Mouse (Mus musculus): ENCODE measurements around the gene Bmyc. TPM values are rescaled to one million over a fixed set of nuclear protein-coding genes. Genes with fewer than 3 reads are reported as not detected.
"Not testable (repeated sequence)": the region's sequence is repeated elsewhere in the genome, so short reads cannot be mapped to it uniquely, and the experiment has no call there.

Bmyc gene
- total and polyA plus RNA-seq, 3 experiments: not detected

DNA sequence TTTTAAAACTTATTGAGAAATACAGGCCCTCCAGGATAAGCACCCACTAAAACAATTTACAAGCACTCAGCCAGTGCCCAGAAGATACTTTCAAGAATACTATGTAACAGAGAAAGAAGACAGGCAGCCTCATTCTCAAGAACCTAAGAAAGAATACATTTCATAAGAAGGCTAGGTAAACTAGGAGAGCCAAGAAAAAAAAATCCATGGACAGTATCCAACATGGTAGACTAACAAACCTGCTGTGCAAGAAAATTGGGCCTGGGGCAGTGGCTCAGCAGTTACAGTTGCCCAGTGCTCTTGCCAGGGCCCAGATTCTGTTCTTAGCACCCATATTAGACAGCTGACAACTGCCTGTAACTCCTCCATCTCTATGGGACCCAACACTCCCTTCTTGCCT is 10.7 kb downstream of the Bmyc start:
- no peaks in the 10 kb centered on the region for H3K79me2 ChIP-seq (ENCODE audit: control insufficient read depth, insufficient read depth, low read length, poor library complexity)
- no peak for TF ChIP-seq USF1 (IDR thresholded peaks at IDR 0.05; ENCODE audit: low read depth, low read length)
- TF ChIP-seq MAFK (IDR thresholded peaks at IDR 0.05; ENCODE audit: borderline replicate concordance, low read depth, low read length): no peak
- TF ChIP-seq CHD1 (IDR thresholded peaks at IDR 0.05; ENCODE audit: low read depth, low read length): no peak
- no peaks in the 10 kb centered on the region for H3K9me3 ChIP-seq (replicated peaks; ENCODE audit: insufficient read depth, low read length)

DNA sequence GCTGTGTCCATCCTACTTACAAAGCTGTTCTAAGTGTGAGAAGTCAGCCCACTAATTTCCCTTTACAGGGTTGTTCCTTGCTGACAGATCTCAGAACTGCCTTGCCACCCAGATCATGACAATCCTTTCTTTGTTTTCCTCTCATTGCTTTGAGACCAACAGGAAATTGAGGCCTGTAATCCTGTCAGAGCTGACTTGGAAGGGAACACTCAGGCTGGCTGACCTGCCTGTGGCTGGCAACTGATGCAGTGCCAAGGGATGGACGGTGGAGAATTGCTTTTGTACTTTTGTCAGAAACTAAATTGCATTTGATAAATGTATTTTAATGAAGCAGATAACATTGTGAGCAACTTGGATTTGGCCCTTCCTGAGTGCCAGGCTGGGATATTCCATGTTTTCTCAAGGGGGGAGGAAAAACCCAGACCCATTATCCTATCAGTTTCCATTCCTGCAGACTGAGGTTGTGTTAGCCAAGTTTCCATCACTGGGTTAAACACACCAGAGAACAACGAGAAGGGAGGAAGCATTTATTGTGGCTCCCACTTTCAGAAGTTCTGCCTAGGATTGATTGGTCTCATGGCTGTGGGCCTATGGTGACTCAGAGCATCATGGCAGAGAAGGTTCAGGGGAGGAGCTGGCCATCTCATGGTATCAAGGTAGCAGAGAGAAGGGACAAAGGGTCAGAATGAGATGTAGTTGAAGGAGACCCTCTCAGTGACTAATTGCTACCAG is 26.8 kb downstream of the Bmyc start:
- Histone ChIP-seq H3K27ac (ENCODE audit: control insufficient read depth, low read depth, low read length) (no peak overlapping the region), H3K9me3 (replicated peaks; ENCODE audit: insufficient read depth, low read length) (no peaks in the 10 kb centered on the region), H3K79me2 (ENCODE audit: control insufficient read depth, insufficient read depth, low read length, poor library complexity) (no peaks in the 10 kb centered on the region), H3K4me1 (ENCODE audit: control insufficient read depth in 1 of 2, insufficient read depth in 2 of 2, low read length in 2 of 2) (no peaks in the 10 kb centered on the region), H3K27me3 (ENCODE audit: control insufficient read depth in 1 of 2, insufficient read depth in 2 of 2, low read length in 2 of 2) (no peaks in the 10 kb centered on the region; a peak in 1 of 4 replicates), H3K9ac (ENCODE audit: control insufficient read depth, low read depth, low read length, poor library complexity, severe bottlenecking) (no peak overlapping the region), H3K36me3 (ENCODE audit: control insufficient read depth in 1 of 2, insufficient read depth in 2 of 2, low read length in 2 of 2) (no peaks in the 10 kb centered on the region), H3K4me3 (ENCODE audit: control insufficient read depth in 1 of 2, insufficient read depth in 1 of 2, low read depth in 2 of 2, low read length in 2 of 2) (no peak overlapping the region)
- no peak for DNase-seq (ENCODE audit: low read depth, low spot score)
- TF ChIP-seq MXI1 (IDR thresholded peaks at IDR 0.05; ENCODE audit: low read depth, low read length) (no peak), POLR2A (IDR thresholded peaks at IDR 0.05; ENCODE audit: control insufficient read depth in 1 of 2, insufficient read depth in 1 of 2, low read depth in 1 of 2, low read length in 2 of 2, poor library complexity in 1 of 2) (no peak), MAFK (IDR thresholded peaks at IDR 0.05; ENCODE audit: borderline replicate concordance, low read depth, low read length) (no peak), TBP (IDR thresholded peaks at IDR 0.05; ENCODE audit: low read depth, low read length) (no peak), ELF1 (IDR thresholded peaks at IDR 0.05; ENCODE audit: low read depth, low read length) (no peak), SIN3A (IDR thresholded peaks at IDR 0.05; ENCODE audit: low read length) (no peak), RAD21 (IDR thresholded peaks at IDR 0.05; ENCODE audit: low read depth, low read length) (no peak), CHD2 (IDR thresholded peaks at IDR 0.05; ENCODE audit: low read length) (no peak), NRF1 (IDR thresholded peaks at IDR 0.05; ENCODE audit: insufficient read depth, low read depth, low read length, poor library complexity, severe bottlenecking) (no peak), MAZ (IDR thresholded peaks at IDR 0.05; ENCODE audit: low read depth, low read length) (no peak), SMC3 (IDR thresholded peaks at IDR 0.05; ENCODE audit: low read depth, low read length) (no peak), MEF2A (IDR thresholded peaks at IDR 0.05; ENCODE audit: extremely low read depth, insufficient replicate concordance, low read depth, low read length, poor library complexity, severe bottlenecking) (no peak), USF1 (IDR thresholded peaks at IDR 0.05; ENCODE audit: low read depth, low read length) (no peak)

More for the DNA sequence above, 10.7 kb downstream of the Bmyc start:
- no peak overlapping the region for H3K4me3 ChIP-seq (ENCODE audit: control insufficient read depth in 1 of 2, insufficient read depth in 1 of 2, low read depth in 2 of 2, low read length in 2 of 2)
- H3K9ac ChIP-seq (ENCODE audit: control insufficient read depth, low read depth, low read length, poor library complexity, severe bottlenecking): no peak overlapping the region
- DNase-seq (ENCODE audit: low read depth, low spot score): no peak
- peaks cover 2 to 4% of the 10 kb centered on the region in 2 experiments; a peak in 2 of 4 replicates for H3K27me3 ChIP-seq (ENCODE audit: control insufficient read depth in 1 of 2, insufficient read depth in 2 of 2, low read length in 2 of 2)
- H3K36me3 ChIP-seq (ENCODE audit: control insufficient read depth in 1 of 2, insufficient read depth in 2 of 2, low read length in 2 of 2): no peaks in the 10 kb centered on the region
- no peak overlapping the region for H3K27ac ChIP-seq (ENCODE audit: control insufficient read depth, low read depth, low read length)
- H3K4me1 ChIP-seq (ENCODE audit: control insufficient read depth in 1 of 2, insufficient read depth in 2 of 2, low read length in 2 of 2): no peaks in the 10 kb centered on the region

GRCm38 (mm10) chr2:25736709-25737108 is 30.2 kb downstream of the Bmyc start, which contains the start of gene Obp2b:
Obp2b (plus strand) TSS chr2:25737009.
- not testable (repeated sequence) for H3K79me2 ChIP-seq (ENCODE audit: control insufficient read depth, insufficient read depth, low read length, poor library complexity); H3K9ac ChIP-seq (ENCODE audit: control insufficient read depth, low read depth, low read length, poor library complexity, severe bottlenecking); H3K4me1 ChIP-seq (ENCODE audit: control insufficient read depth in 1 of 2, insufficient read depth in 2 of 2, low read length in 2 of 2); H3K4me3 ChIP-seq (ENCODE audit: control insufficient read depth in 1 of 2, insufficient read depth in 1 of 2, low read depth in 2 of 2, low read length in 2 of 2); DNase-seq (ENCODE audit: low read depth, low spot score); H3K27ac ChIP-seq (ENCODE audit: control insufficient read depth, low read depth, low read length); H3K9me3 ChIP-seq (replicated peaks; ENCODE audit: insufficient read depth, low read length); H3K36me3 ChIP-seq (ENCODE audit: control insufficient read depth in 1 of 2, insufficient read depth in 2 of 2, low read length in 2 of 2); H3K27me3 ChIP-seq (ENCODE audit: control insufficient read depth in 1 of 2, insufficient read depth in 2 of 2, low read length in 2 of 2)

Measured in MEL (cell line).